Mouse (Mus musculus) liver (tissue): Measurements from ENCODE around the gene Atoh8.

Experiments
- DNase-seq: peaks from one replicate; pipeline ENCODE4 v3.0.0-alpha.2; 2020; ENCODE audit warnings: mixed read lengths

Atoh8 gene

DNA sequence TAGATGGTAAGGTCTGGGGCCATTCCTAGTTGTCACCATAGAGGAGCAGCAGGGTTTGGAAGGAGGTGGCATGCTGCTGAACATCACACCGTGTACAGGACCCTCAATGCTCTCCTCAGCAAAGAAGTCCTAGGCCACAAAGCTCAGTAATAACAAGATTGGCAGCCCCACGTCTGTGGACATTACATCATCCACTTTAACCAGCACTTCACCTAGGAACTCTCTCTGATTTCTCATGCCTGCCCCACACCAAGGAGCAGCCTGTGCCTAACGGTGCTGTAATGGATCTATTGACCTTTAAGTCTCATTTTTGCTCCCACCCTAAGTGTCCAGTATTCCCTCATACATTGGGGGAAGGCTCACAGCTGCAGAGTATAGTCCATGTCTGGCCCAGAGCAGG lies 9.7 kb downstream of the Atoh8 start:
- DNase-seq, result no peak

DNA sequence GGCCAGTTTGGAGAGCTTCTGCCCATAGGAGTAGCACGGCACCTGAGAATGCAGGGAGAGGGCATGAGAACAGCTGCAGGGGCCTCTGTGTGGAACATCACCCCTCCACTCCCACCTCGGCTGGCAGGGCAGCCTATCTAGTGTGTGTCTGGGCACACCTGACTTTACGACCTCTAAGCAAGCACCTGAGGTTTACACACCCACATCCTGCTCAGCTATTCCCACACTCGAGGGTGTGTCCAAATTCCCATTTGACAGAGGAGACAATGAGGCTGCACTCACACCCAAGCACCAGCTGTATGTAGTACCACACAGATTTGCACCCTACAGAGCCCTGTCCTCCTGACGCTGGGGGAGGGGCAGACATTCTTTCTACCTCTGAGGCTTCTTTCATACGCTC lies 11.5 kb downstream of the Atoh8 start:
- no peak for DNase-seq

DNA sequence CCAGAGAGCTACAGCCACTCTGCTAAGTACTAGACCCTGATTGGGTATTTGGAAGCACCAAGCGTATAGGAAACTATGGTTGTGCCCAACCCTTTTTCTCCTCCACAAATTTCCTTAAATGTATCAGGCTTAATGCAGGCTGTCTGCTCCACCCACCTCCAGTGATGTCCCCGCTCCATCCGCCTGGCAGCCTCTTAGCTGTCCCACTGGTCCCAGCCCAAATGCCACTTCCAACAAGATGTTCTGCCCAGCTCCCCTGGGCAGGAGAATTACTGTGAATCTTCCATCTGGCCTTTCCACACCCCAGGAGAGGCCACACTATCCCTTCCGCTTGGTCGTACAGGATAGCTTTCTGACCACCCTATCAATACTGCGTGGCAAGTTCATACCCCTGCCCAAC lies 12.5 kb downstream of the Atoh8 start:
- DNase-seq, result no peak

DNA sequence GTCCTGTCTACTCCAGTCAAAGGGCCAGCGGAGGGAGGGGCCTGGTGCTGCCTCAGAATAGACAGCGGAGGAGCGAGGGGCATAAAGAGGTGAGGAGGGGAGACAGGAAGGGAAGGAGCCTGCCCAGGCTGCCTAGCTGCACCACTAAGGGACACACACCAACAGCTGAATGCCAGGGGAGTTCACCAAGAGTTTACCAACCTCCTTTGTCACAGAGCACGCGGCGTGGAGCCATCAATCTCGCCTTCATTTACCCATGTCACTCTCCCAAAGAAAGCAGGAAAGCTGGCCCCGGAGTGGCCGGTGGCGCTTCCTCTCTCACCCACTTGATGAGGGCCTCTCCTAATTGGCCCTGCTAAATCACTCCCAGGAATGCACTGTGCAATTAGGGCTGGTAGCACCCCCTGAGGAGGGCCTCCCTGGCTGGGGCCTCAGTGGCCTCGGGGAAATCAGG lies 13.1 kb downstream of the Atoh8 start:
- DNase-seq, result peak; percentile 10

DNA sequence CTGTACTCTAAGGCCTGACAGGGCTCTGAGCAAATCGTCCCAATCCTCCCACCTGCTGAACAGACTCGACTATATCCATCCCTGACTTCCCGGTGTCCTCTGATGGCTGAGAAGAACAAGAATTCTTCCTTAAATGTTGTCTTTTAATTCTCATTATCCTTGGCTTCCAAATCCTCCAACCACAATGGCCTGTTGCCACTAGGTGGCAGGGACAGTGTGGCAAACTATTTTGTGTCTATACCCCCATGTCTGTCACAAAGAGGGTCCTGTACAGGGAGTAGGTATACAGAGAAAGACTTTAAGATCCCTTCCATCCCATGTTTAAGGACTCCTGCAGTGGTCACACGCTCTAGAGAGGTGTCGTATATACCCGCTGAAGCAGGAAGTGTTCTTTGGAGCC lies 14.1 kb downstream of the Atoh8 start:
- no peak for DNase-seq

DNA sequence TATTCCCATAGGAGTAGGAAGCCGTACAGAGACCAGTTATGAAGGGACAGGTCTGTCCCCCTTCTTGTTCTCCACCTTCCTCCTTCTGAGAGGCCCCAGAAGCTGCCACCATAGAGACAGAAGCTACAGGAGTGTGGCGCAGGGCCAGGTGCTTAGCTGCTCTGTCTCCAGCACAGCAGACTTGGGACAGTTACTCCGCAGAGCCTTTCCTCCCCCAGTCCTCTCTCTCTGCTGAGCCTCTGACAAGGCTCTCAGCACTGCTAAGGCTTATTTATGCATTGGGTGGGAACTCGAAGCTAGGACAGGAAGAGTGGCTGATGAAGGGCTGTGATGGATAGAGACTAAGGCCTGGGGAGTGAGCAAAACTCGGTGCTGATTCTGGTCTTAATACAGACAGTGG lies 15.8 kb downstream of the Atoh8 start:
- DNase-seq, result no peak

DNA sequence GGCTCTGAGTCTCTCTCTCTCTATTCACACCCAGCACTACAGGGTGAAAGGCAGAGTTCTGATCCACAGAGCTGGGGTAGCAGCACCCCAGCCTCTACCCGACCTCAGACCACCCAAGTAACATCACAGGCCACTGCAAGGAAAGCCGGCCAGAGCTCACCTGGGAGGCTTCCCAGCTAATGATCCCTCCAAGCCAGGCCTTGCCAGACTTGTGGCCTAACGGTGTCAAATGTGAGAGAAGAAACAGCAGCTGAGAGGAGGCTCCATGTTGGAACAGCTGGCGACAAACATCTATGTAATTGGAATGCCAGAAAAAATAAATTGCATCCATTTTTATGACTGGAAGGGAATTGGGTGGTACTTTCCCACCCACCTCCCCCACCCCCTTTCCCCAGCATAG lies 17.1 kb downstream of the Atoh8 start:
- no peak for DNase-seq

DNA sequence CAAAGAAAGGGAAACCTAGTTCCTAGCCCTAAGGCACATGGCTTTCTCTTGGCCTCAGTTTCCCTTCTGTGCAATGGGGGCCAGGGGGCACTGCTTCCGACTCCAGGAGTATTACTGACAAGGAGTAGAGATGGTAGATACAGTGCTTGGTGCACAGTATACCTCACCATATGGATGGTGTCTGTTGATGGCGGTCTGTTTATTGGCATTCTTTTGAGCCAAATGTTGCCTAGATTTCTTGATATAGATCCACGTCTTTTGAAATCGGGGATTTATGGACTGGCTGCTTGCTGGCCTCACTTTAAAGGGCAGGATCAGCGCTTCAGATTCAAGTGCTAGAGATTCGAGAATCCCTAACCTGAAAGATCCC lies 18.0 kb downstream of the Atoh8 start:
- no peak for DNase-seq

DNA sequence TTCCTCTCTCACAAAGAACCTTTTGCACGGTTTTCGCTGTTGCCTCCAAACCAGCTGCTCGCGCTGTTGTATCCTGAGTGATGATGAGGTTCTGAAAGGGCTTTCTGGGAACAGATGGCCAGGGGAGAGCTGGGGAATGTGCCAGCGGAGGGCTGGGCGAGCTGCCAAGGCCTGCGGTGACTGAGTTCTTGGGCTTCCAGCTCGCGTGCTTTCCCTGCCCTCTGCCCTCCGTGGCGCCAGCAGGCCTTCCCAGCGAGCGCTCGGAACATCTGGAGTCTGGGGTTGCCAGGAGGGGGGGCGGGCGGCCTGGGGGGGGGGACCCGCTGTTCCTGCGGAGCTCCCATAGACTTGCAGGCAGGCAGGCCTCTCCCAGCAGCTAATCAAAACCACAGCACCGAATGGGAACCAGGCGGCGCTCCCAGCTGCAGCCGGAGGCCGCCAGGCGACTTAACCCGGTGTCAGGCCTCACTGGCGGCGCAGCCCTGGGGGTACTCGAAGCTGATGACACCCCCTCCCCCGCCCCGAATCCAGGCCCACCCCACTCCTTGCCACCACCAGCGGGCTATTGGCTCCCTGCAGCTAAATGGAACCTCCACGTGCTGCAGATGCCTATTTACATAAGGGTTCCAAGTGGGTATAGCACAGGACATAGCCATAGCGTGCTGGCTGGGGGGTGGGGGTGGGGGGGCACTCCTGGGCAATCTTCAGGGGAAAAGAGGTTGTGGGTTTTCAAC lies 18.5 kb downstream of the Atoh8 start:
- peak; percentile 83 for DNase-seq

DNA sequence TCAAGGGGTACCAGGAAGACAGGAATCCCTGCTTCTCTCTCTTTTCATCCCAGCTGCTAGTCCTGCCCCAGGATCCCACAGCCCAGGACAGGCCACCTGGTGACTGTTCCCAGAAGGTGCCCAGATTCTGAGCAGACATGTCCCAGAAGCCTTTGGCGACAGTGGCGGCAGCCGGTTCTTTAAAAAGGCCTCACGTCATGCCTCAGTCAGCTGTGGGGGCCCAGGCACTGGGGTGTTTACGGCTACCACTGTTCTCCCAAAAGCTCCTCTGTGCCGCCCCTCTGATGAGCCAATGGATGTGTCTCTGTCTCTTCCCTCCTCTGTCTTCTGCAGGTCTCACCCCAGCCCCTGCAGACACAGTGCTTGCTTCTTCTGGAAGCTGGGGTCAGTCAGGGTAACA lies 19.8 kb downstream of the Atoh8 start:
- DNase-seq, result no peak

DNA sequence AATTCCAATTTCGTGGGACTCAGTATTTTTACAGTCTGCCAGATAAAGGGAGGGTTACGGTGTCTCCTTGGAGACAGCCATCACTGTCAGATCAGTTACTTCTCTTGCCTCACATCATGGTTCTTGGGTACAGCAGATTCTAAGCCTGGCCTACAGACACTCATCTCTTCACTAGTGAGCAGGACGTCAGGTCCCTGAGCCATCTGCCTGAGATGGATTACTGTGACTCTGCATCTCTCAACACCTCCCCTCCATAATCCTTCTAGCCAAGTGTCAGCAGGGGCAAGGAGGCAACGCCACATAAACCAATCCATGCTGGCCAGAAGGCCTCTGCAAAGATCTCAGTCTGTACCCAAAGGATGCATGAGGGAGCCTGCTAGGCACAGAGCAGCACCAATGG lies 24.0 kb downstream of the Atoh8 start:
- DNase-seq, result no peak

DNA sequence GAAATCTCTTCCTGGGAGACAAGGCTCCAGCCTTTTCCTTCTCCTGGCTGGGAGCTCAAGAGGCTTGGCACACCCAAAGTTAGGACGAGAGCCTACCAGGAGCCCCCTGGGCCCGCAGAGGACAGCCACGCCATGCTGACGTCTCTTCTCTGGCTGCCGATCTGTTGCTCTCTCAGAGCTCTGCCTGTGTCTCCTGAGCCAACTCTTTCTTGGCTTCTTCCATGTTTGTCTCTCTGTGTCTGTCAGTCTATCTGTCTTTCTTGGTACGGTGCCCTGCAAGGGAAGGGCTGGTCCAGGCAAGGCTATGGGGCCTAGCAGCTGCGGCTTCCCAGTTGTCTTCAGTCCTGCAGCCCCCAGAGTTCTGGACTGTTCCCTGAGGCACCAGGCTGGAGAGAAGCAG lies 24.6 kb downstream of the Atoh8 start:
- DNase-seq, result no peak

DNA sequence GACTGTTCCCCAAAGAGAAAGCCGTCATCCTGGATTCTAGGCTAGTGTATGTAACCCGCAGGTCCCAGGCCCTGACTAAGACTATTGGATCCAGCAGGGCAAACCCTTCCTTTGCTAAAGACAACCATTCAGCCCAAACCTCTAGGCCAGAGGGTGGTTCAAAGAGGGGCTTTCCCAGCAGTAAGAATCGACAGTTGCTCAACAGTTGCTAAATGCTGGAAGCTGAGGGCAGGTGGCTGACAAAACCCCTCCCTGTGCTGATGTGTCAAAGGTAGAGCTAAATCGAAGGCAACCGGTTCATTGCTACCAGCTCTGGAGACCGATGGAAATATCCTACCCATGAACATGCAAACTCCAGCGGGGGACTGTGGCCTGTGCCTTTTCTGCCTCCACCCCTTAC lies 25.6 kb downstream of the Atoh8 start:
- DNase-seq, result no peak

DNA sequence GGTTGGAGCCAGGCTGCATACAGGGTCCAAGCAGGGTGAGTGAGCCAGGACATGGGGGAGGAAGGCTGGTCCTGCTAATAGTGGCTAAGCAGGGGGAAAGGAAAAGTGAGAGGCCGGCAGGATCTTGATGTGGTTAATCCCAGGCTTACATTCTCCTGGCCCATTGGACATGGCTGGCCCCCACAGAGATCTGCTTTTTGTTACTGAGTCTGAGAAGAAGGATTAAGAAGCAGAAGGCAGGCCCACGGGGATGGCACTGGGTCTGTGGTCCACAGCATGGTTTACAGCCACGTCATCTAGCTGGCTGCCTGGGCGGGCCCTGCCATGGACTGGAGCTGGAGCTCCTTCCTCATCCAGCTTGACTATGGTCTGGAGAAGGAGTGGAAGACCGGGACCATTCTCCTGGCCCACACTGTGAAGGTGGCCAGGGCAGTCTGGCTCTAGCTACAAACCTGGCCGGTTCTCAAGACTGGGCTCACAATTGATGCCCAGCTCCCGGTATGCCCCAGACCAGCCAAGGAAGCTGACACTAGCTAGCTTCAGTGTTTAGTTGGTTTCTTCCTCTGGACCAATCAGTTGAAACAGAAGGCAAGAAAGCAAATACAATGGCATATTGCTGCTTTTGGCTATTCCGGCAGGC lies 26.9 kb downstream of the Atoh8 start:
- no peak for DNase-seq

DNA sequence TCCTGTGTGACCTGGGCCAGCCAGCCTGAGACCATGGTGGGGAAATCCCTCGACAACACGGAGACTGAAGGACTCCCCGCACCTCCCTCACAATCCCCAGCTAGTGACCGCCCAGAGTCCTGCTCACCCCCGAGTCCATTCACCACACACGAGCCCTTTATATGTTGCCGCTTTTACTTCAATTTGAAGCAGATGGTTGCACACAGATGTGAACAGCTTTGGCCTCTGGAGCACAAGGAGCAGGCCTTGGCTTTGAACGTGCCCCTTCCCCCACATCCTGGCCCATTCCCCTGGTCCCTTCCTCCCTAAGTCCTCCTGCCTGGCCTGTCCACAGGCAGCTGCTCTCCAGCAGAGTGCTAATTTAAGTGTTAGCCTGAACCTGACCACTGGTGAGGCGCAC lies 29.4 kb downstream of the Atoh8 start:
- no peak for DNase-seq

DNA sequence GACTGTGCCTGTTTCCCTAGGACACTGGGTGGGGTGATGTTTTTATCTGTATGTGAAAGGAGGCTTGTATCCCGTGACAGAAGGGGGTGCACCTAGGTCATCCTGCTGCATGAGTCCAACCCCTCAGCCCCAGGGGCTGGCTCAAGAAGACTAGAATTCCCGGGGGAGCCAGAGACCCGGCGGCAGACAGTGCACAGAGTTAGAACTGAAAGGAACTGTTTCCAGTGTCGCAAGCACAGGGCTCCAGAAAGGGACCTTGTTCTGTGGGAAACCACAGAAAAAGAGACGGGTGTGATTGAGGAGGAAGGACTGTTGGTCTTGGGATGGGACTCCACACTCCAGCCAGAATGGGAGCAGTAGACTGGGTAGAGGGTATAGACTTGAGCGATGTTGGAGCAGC lies 30.5 kb downstream of the Atoh8 start:
- DNase-seq, result no peak

DNA sequence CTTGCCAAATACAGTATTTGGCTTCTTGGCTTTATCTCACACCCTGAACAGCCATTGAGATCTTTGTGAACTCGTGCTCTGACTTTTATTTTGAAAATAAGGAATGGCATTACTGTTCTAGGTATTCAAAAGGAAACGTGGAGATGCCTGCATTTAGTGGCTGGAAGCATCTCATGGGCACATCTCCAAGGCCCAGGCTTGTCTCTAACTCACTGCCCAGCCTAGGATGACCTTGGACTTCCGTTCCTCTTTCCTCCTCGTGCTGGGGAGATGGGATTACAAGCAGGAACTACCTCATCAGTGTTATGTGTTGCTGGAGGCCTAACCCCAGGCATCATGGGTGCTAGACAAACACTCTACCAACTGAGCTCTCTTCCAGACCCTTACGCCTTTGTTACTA lies 32.1 kb downstream of the Atoh8 start:
- DNase-seq, result no peak

DNA sequence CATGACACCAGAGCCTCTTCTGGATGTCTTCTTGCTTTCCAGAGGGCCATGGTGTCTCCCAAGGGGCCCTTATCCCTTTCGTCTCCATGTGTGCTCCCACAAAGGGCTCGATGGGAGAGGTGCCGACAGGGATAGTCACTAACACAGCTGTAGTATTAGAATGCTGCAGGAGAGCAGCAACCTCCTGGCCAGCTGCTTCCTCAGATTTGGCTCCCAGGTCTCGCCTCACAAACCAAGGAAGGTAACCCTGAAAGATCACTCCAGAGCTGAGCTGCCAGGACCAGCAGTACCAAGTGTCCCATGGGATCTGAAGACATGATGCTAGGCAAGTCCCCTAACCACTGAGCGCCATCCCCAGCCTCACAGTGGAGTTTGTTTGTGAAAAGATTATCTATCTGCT lies 32.6 kb downstream of the Atoh8 start:
- DNase-seq, result no peak

DNA sequence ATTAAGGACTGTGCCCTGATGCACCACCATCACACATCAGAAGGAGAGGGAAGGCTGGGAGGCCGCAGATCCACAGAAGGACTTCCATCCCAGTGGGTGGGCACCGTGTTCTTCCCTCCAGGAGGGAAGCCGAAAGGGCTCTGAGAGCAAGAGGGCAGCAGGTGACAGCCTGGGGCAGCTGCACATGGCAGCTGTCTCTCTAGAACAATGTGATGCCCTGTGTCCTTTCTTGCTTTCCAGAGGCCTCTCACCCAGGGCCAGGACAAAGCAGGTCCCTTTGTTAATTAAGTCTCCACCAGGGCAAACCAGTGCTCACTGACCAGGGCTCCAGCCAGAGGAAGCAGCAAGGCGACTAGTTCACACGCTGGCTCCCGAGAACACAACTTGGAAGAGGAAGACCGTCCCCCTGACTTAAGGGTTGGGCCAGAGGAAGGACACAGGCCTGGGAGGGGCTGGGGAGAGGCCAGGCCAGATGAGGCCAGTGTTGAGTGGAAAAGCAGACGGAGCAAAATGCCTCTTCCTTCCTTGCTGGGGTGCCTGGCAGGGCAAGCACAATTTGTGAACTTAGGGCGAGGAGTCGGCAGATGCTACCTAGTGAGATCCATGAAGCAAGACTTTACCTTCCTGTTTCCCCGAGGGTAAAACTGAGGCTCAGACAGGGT lies 34.7 kb downstream of the Atoh8 start:
- DNase-seq, result no peak

DNA sequence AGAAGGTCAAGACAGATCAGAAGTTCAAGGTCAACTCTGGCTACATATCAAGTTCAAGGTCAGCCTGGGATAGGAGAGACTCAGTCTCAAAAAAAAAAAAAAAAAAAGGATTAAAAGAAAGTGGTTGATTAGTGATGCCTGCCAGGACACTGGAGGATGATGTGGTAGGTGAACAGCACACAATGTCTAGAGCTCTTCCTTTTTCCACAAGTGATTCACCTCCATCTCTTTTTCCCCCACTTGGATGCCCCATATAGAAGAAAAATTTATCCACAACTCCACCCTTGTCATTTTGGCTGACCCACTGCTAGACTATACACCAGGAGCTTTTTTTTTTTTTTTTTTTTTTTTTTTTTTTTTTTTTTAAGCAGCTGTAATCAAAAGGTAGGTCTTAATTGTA lies 37.9 kb downstream of the Atoh8 start:
- DNase-seq, result no peak

DNA sequence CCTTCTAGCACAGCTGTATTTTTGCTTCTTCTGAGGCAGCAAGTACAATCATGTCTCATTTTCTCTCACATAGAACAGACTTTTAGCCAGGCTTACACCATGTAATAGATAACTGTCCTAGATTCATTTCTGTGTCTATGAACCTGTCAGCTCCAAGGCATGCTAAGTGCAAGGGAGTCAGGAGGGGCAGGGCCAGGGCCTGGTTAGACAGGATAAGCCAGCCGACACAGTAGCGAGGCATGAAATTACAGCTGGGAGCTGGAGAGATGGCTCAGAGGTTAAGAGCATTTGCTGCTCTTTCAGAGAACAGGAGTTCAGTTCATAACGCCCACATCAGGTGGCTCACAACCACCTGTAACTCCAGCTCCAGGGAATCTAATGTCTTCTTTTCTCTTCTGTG lies 38.7 kb downstream of the Atoh8 start:
- no peak for DNase-seq

DNA sequence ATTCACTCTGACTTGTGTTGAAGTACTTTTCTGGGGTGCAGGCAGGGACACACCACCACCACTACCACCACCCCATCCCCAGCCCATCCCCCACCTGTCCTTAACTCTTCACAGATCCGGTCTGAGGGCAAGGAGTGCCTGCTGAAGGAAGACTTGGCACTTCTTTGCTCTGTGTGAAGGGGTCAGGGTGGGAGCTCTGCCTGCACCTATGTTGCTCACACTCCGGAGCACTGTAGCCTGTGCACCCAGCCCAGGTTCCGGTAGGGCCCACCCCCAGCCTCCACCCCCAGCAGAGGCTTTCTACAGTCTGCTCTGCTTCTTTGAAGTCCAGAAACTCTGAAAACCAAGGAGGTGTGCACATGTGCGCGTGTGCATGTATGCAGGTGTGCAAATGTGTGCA lies 44.8 kb downstream of the Atoh8 start:
- no peak for DNase-seq

DNA sequence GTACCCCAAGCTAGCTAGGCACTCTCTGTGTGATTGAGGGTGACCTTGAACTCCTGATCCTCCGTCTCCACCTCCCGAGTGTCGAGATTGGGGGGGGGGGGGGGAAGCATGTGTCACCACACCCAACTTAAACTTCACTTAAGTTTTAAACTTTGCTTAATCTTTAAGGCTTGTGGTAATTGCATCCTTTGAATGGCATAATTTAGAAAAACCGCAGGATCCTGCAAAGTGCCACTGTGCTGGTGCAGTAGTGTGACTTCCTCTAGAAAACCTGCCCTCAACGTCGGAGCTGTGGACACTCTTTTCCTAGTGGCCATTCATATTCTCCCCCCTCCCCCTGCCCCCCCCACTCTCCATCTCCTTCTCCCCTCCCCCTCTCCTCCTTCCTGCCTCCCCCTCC lies 45.3 kb downstream of the Atoh8 start:
- no peak for DNase-seq

DNA sequence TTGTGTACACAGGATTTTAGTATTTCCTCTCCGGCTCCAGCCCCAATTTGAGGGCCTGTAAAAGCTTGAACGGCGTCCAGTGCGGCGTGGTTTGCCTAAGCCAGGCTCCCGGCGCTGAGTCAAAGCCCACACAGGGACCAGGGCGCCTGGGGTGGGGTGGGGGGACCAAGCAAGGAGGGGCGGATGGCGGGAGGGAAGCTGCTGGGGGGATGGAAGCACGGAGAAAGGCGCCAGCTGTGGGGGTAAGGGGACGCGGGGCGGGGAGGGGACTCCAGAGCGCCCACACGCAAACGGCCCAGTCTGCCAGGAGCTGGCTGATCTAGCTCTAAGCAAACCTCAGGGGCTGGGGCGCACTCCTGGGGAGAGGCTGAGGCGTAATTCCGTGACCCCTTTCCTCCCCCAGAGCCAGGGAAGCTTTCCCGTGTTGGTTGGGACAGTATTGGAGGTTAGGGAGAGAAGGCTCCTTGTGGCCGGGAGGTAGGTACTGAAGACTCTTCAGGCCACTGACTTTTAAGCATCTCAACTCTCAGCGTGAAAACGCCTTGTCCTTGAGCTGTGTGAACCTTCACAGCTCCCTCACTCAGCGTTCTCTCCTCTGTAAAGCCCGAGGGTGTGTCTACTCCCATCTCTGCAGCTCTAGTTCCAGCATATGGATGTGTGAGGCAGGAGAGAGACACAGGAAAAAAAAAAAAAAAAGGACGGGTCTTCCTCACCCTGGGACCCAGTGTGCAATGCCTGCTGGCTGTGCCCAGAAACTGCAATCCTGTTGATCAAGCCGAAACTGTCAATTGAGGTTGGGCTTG lies 46.1 kb downstream of the Atoh8 start:
- peak; percentile 26 for DNase-seq
